Mouse (Mus musculus) layer of hippocampus, adult 2 months (tissue): ENCODE data around the gene Sirt7. TPM values are rescaled to one million over a fixed set of nuclear protein-coding genes. Genes with fewer than 3 reads are reported as not detected.

Experiments used
- DNase-seq, 2 experiments: peaks; one replicate each; pipeline ENCODE4 v3.0.0; 2022; ENCODE audit warnings: low spot score in 2 of 2
- H3K27ac ChIP-seq: fragments of 200-600 bp; 2 replicates; pipeline ENCODE4 v1.8.1; 2022
- H3K4me3 ChIP-seq: fragments of 200-600 bp; 2 replicates; pipeline ENCODE4 v1.8.1; 2022; ENCODE audit warnings: mild to moderate bottlenecking
- CTCF ChIP-seq: fragments of 200-600 bp; conservative IDR thresholded peaks from 2 replicates; pipeline ENCODE4 v1.8.1; 2022; ENCODE audit warnings: antibody characterized with exemption, mild to moderate bottlenecking, moderate library complexity
- total RNA-seq, 2 experiments: library from RNA; stranded (reverse); gene quantifications; 2 replicates each; pipeline ENCODE4 v1.2.3; 2021

The Sirt7 gene
- total RNA-seq, 2 experiments from 2014 or later, result 42.9 to 46.4 TPM

DNA sequence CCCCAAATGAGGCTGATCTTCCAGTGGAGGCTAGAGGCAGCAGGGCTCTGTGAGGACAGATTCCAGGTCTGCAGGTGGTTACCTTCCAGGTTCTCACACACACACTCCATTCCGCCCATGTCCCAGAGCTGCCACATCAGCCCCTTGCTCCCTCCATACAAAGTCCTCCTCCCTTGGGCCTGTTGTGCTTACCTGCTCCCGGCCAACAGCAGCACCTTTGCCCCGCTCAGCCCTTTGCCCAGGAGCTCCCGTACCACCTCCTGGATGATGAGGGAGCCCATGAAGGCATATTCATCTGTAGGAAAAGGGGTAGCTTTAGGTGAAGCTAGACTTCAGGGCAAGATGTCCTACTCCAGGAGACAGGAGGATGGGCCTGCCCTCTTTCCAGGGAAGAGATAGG, 32.3 kb upstream of the Sirt7 start:
- Histone ChIP-seq H3K27ac (no peak overlapping the region), H3K4me3 (no peak overlapping the region)
- TF ChIP-seq CTCF, result no peak
- no peak for DNase-seq

DNA sequence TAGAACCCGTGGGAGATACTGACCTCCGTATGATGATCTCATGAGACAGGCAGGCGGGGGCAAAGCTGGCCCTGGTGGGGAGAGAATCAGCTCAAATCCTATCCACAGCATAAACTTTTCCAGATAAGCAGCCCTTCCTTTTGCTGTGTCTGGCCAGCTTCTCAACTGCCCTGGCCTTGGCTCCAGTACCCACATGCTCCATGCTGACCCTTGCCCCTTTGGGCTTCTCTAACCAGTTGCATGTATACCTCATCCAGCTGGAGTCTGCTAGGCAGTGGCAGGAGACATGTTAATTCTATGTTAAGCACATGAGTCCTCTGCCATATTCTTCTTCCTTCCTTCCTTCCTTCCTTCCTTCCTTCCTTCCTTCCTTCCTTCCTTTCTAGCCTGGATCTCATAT, 29.7 kb upstream of the Sirt7 start:
- DNase-seq, result no peak
- Histone ChIP-seq H3K27ac (no peak overlapping the region), H3K4me3 (no peak overlapping the region)
- TF ChIP-seq CTCF, result no peak

- DNase-seq, result no peak
- peak; percentile 64 for TF ChIP-seq CTCF
- Histone ChIP-seq H3K27ac (no peak overlapping the region), H3K4me3 (no peak overlapping the region)
Measured at GRCm38 (mm10) chr11:120651872-120652271, 26.8 kb upstream of the Sirt7 start.

- DNase-seq, result peak in 1 of 2 experiments; percentile 53
- H3K4me3 ChIP-seq, result peak within 1 kb of the TSS; percentile 54
- TF ChIP-seq CTCF, result 0 out of 2 replicates have a peak, but pooled peaks have one; percentile 9
- H3K27ac ChIP-seq, result peak within 1 kb of the TSS; percentile 97
Measured at GRCm38 (mm10) chr11:120648001-120648476, 23.0 kb upstream of the Sirt7 start, which contains the start of gene Myadml2. Gene Myadml2, minus strand, starts transcription at chr11:120648158.

DNA sequence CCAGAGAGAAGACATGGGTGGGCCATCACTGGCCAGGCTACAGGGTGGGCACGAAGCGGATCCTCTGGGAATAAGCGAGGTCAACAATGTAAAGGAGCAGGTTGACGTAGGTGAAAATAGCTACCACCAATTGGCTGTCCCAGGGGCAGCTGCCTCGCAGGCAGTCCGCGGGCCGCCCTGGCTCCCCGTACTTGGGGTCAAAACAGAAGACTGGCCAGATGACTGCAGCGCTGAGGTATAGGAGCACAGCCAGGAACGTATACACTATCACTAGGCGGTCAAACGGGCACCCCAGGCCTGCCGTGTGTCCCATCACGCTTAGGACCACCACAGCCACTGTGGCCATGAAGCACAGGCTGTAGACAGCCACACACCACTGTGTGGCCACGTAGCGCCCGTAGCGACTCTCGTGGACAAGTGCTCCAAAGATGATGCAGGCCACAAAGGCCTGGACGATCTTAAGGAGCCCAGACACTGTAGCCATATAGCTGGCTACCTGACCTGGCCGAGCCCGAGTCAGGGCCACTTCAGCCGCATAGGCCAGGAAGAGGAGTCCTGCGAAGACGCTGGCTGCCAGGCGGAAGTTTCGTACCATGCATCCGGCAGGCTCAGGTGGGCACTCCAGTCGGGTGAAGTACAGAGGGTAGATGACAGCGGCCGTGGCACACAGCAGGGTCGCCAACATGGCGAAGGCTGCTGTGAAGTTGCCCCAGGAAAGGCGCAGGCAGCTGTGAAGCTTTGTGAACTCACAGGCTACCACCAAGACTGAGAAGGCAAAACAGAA, 22.2 kb upstream of the Sirt7 start:
- no peak for TF ChIP-seq CTCF
- peak overlapping the region; percentile 97 for H3K27ac ChIP-seq
- H3K4me3 ChIP-seq, result peak overlapping the region; percentile 54
- no peak for DNase-seq

DNA sequence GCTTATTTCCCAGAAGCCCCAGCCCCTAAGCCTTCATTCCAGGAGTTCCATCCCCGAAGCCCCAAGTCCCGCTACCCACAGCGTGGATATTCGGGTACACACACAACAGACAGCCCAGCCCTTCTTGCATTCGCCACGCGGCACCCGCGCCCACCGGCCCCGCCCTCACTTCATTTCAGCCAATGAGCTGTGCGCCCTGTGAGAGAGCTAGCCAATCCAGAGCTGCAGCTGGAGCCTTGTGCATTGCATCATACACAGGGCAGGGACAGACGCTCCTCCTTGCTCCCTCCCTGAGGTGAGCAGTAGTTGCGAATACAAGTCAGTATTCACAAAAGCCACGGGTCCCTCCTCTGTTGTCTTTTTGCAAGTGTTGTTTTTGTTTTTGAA, 18.6 kb upstream of the Sirt7 start, which contains the start of gene Pycr1:
Gene Pycr1, minus strand, starts transcription at position 169 of the 387 bp plus-strand sequence.
- Histone ChIP-seq H3K4me3 (peak within 1 kb of the TSS; percentile 55), H3K27ac (no peak within 1 kb of the TSS)
- no peak for TF ChIP-seq CTCF

GRCm38 (mm10) chr11:120642939-120643600, 18.0 kb upstream of the Sirt7 start:
- peak overlapping the region; percentile 55 for H3K4me3 ChIP-seq
- DNase-seq, result no peak
- no peak for TF ChIP-seq CTCF
- H3K27ac ChIP-seq, result no peak overlapping the region

More for the DNA sequence above, 18.6 kb upstream of the Sirt7 start, which contains the start of gene Pycr1:
- DNase-seq, result peak; percentile 92 to 94

- Histone ChIP-seq H3K27ac (no peak overlapping the region), H3K4me3 (no peak overlapping the region)
- no peak for TF ChIP-seq CTCF
- no peak for DNase-seq
Measured at GRCm38 (mm10) chr11:120641869-120642268, 16.8 kb upstream of the Sirt7 start.

GRCm38 (mm10) chr11:120641255-120641654, 16.2 kb upstream of the Sirt7 start:
- H3K27ac ChIP-seq, result no peak overlapping the region
- H3K4me3 ChIP-seq, result no peak overlapping the region
- no peak for DNase-seq
- TF ChIP-seq CTCF, result no peak

DNA sequence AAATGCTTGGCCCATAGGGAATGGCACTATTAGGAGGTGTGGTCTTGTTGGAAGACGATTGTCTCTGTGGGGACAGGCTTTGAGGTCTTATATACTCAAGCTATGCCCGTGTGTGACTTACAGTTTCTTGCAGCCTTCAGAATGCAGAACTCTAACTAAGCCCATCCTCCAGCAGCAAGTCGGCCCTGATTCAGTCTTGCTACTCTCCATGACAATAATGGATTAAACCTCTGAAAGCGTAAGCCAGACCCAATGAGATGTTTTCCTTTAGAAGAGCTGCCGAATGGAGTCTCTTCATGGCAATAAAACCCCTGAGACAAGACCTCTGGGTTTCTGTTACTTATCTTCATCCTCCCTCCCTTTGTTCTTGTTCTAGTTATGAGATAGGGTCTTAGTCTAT, 9.8 kb upstream of the Sirt7 start:
- H3K4me3 ChIP-seq, result no peak overlapping the region
- no peak overlapping the region for H3K27ac ChIP-seq
- TF ChIP-seq CTCF, result no peak
- no peak for DNase-seq

DNA sequence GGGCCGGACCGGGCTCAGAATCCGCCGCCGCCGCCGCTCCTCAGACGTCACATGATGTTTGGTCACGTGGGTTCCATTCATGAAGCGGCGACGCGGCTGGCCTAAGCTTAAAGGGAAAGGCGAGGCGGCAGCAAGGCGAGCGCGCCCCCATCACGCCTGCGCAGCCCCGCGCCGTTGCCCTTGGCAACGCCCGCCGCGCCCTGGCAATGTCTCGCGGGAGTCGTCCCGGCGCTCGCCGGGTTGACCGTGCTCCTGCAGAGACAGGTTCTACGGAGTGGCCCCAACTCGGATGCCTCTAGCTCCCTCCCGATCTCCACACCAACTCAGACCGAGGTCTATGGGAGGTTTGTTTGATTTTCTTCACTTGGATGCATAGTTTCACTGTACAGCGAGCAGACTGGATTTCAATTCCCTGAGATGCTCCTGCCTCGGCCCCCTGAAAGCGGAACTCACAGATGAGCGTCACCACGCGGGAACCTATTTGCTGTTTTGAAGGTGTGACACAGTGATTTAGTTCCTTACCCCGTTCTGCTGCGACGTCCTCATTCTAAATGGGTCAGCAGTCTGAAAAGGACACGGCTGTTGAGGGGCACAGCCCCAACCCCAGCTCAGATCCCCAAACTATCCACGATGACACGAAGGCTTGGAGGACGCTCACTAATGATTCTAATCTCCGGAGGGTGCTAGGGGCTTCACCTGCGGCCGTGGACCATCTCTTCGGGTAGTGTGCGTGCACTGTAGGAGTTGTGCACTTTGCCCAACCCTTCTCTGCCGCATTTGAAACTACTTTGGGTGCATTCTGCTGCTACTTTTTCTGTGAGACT, 8.7 kb upstream of the Sirt7 start, which contains the start of gene Mafg:
Gene Mafg, minus strand, starts transcription at position 81 of the 824 bp plus-strand sequence.
- peak; percentile 92 to 93 for DNase-seq
- Histone ChIP-seq H3K4me3 (peak within 1 kb of the TSS; percentile 88), H3K27ac (peak within 1 kb of the TSS; percentile 95)
- no peak for TF ChIP-seq CTCF
